24 mouse cellular contexts compared by ENCODE assay signal in the genomic region with DNA sequence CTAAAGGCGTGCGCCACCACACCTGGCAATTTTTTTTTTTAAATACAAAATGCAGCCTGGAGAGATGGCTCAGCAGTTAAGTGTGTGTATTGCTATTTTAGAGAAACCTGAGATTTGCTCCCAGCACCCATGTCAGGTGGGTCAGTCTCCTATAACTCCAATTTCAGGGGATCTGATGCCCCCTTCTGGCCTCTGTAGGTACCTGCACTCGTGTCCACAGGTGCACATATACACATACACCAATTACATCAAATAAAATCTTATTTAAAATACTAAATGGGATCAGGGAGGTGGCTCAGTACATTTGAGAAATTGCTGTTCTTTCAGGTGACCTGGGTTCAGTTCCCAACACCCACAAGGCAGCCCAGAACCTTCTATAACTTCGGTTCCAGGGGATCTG. TPM values are rescaled to one million over a fixed set of nuclear protein-coding genes. Genes with fewer than 3 reads are reported as not detected.
DNase-seq lines count a peak whose midpoint lies in the region; ATAC-seq and TF ChIP-seq lines count a peak whose summit lies in the region.
"Had no signal": no experiment of that assay in that cellular context is flagged by ENCODE, and none has a peak within 500 bp of the region (broad histone marks: within the 10 kb centered on the region; RNA-seq: fewer than 3 reads in every experiment).

No protein-coding gene starts in this region.

- H3K4me3 ChIP-seq in layer of hippocampus, adult 2 months = no peak overlapping the region
- H3K4me3 ChIP-seq in E14TG2a.4 (replicated peaks; ENCODE audit: low read length) = no peak overlapping the region
- H3K4me3 ChIP-seq: embryonic facial prominence, embryonic 13.5 days; forebrain, embryonic 10.5 days; heart, embryonic 10.5 days; heart, embryonic 15.5 days; hindbrain, embryonic 13.5 days had no signal

- H3K4me1 ChIP-seq in E14TG2a.4 (replicated peaks; ENCODE audit: low read depth, low read length) = peaks cover 21% of the 10 kb centered on the region
- H3K4me1 ChIP-seq: heart, embryonic 15.5 days had no signal

- no peak overlapping the region for H3K27ac ChIP-seq in layer of hippocampus, adult 2 months
- H3K27ac ChIP-seq: embryonic facial prominence, embryonic 13.5 days; forebrain, embryonic 10.5 days; heart, embryonic 10.5 days; heart, embryonic 15.5 days; hindbrain, embryonic 13.5 days had no signal

- H3K9me3 ChIP-seq in E14TG2a.4 (ENCODE audit: low read length) = no peaks in the 10 kb centered on the region
- H3K9me3 ChIP-seq: embryonic facial prominence, embryonic 13.5 days; heart, embryonic 10.5 days; heart, embryonic 15.5 days; hindbrain, embryonic 13.5 days had no signal

- no peaks in the 10 kb centered on the region for H3K27me3 ChIP-seq in E14TG2a.4 (ENCODE audit: insufficient read depth, low read length)
- H3K27me3 ChIP-seq: embryonic facial prominence, embryonic 13.5 days; heart, embryonic 15.5 days; hindbrain, embryonic 13.5 days had no signal

- peak; percentile 24; the same call in 1 of the 2 replicates for TF ChIP-seq CTCF in layer of hippocampus, adult 2 months (conservative IDR thresholded peaks at IDR 0.05)
- peak; percentile 53 for TF ChIP-seq CTCF in E14TG2a.4 (conservative IDR thresholded peaks at IDR 0.05; ENCODE audit: low read length)

- DNase-seq in layer of hippocampus, adult 2 months (ENCODE audit: low spot score in 2 of 2) = no peak
- no peak for DNase-seq in layer of hippocampus, postnatal 36 days
- DNase-seq in ES-CJ7 (ENCODE audit: low read depth, low spot score) = peak; percentile 59
- no peak for DNase-seq in neural tube, embryonic 10.5 days (ENCODE audit: extremely low spot score, low spot score)
- no peak for DNase-seq in thymus, postnatal 36 days
- DNase-seq: adrenal gland, postnatal 14 days; B cell, adult 2 months; cerebellum, adult 11-12 months; cerebellum, adult 9-10 months; cerebellum, postnatal 25 days; gastrocnemius, postnatal 36 days; heart, adult 11 months; heart, postnatal 14 days; kidney, adult 11 months had no signal

- 0 out of 2 replicates have a peak, but pooled peaks have one; percentile 47 for ATAC-seq in erythroblast, adult 5-6 weeks (replicated peaks; ENCODE audit: low FRiP score, poor library complexity, severe bottlenecking)
- ATAC-seq: activated CD4-positive, CD25-positive, alpha-beta regulatory T cell, adult 4 months; CD4-positive, CD25-positive, alpha-beta regulatory T cell, adult 4 months; forebrain, embryonic 14.5 days had no signal

- H3K36me3 ChIP-seq in E14TG2a.4 (ENCODE audit: insufficient read depth, low read length) = no peaks in the 10 kb centered on the region
- H3K36me3 ChIP-seq: embryonic facial prominence, embryonic 13.5 days; heart, embryonic 15.5 days had no signal

RNA-seq across cellular contexts. Expression of gene Ppp1r15b, which starts 14.8 kb away (rescaled TPM):
- 10 to 100 TPM; 38.5 to 39.8 TPM for total RNA-seq in layer of hippocampus, adult 2 months (2021)
- 10 to 100 TPM; 42.5 to 44.2 TPM for total RNA-seq in layer of hippocampus, postnatal 36 days (2021)
- total RNA-seq in erythroblast, adult 5-6 weeks (2015; ENCODE audit: low replicate concordance) = 37.1 and 44.3 TPM in 2 replicates
- total RNA-seq in erythroblast, adult 5-6 weeks (2017; ENCODE audit: low replicate concordance) = 72.2 and 83.8 TPM in 2 replicates

RNA-seq across cellular contexts. Expression of gene Plekha6, which starts 47.9 kb away (rescaled TPM):
- 10 to 100 TPM; 47.6 to 55.0 TPM for total RNA-seq in layer of hippocampus, adult 2 months (2021)
- total RNA-seq in layer of hippocampus, postnatal 36 days (2021) = 10 to 100 TPM; 48.4 to 51.8 TPM
- 0.63 TPM in 1 of 2 replicates, not detected in the other for total RNA-seq in erythroblast, adult 5-6 weeks (2015; ENCODE audit: low replicate concordance)
- 0.68 and 0.98 TPM in 2 replicates for total RNA-seq in erythroblast, adult 5-6 weeks (2017; ENCODE audit: low replicate concordance)

Comparison
In these comparisons a context has a peak if more than half of its experiments do, and no peak if none do; other contexts are left out.
1. RNA of gene Plekha6, which starts 47.9 kb away (total RNA-seq): 47.6 to 55.0 TPM in layer of hippocampus, adult 2 months and 48.4 to 51.8 TPM in layer of hippocampus, postnatal 36 days; 0.63 to 0.98 TPM in erythroblast, adult 5-6 weeks; every median in the first group is over 10 times any median in the second.